Mouse (Mus musculus): ENCODE data around the gene Osbpl11. TPM values are rescaled to one million over a fixed set of nuclear protein-coding genes. Genes with fewer than 3 reads are reported as not detected.
"Not testable (repeated sequence)": the region's sequence is repeated elsewhere in the genome, so short reads cannot be mapped to it uniquely, and the experiment has no call there.

The Osbpl11 gene
- 11.7 and 15.3 TPM in 2 replicates for polyA plus RNA-seq (2015; fragmentation: Nextera tagmentation; extraction: Ambion mirVana)

GRCm38 (mm10) chr16:33184901-33185260, at the start of gene Osbpl11:
Osbpl11 (plus strand) TSS chr16:33185071.
- under 1% methylated on average over 27 of the region's 27 CpGs for WGBS
- H3K4me1 ChIP-seq (ENCODE audit: control insufficient read depth, insufficient read depth, low read depth, low read length): peaks cover 21% of the 10 kb centered on the region
- H3K9me3 ChIP-seq (ENCODE audit: control insufficient read depth, low read length): no peaks in the 10 kb centered on the region
- peak; percentile 95 for ATAC-seq
- H3K36me3 ChIP-seq (ENCODE audit: control insufficient read depth, insufficient read depth, low read length): no peaks in the 10 kb centered on the region
- H3K4me3 ChIP-seq (ENCODE audit: low read length): peak within 1 kb of the TSS; percentile 63
- H3K9ac ChIP-seq (ENCODE audit: low read depth, low read length): peak within 1 kb of the TSS; percentile 92
- peak within 1 kb of the TSS; percentile 94 for H3K27ac ChIP-seq (ENCODE audit: low read depth, low read length)
- H3K4me2 ChIP-seq (ENCODE audit: low read length): peak within 1 kb of the TSS; percentile 99
- H3K27me3 ChIP-seq (replicated peaks; ENCODE audit: control insufficient read depth, insufficient read depth, low read length): no peaks in the 10 kb centered on the region

- Histone ChIP-seq H3K4me3 (ENCODE audit: low read length) (no peak overlapping the region), H3K27ac (ENCODE audit: low read depth, low read length) (no peak overlapping the region), H3K4me2 (ENCODE audit: low read length) (no peak overlapping the region), H3K27me3 (replicated peaks; ENCODE audit: control insufficient read depth, insufficient read depth, low read length) (no peaks in the 10 kb centered on the region), H3K9ac (ENCODE audit: low read depth, low read length) (no peak overlapping the region), H3K4me1 (ENCODE audit: control insufficient read depth, insufficient read depth, low read depth, low read length) (no peaks in the 10 kb centered on the region), H3K9me3 (ENCODE audit: control insufficient read depth, low read length) (no peaks in the 10 kb centered on the region), H3K36me3 (ENCODE audit: control insufficient read depth, insufficient read depth, low read length) (no peaks in the 10 kb centered on the region)
- 62% methylated on average over 4 of the region's 4 CpGs for WGBS
- ATAC-seq: no peak
Measured at GRCm38 (mm10) chr16:33135167-33135566, 49.7 kb upstream of the Osbpl11 start.

GRCm38 (mm10) chr16:33139061-33139460, 45.8 kb upstream of the Osbpl11 start:
- H3K27ac ChIP-seq (ENCODE audit: low read depth, low read length); ATAC-seq; H3K4me2 ChIP-seq (ENCODE audit: low read length); H3K9me3 ChIP-seq (ENCODE audit: control insufficient read depth, low read length); H3K9ac ChIP-seq (ENCODE audit: low read depth, low read length); H3K4me1 ChIP-seq (ENCODE audit: control insufficient read depth, insufficient read depth, low read depth, low read length); H3K36me3 ChIP-seq (ENCODE audit: control insufficient read depth, insufficient read depth, low read length); H3K27me3 ChIP-seq (replicated peaks; ENCODE audit: control insufficient read depth, insufficient read depth, low read length); H3K4me3 ChIP-seq (ENCODE audit: low read length): not testable (repeated sequence)
- WGBS: 84% methylated on average over 6 of the region's 7 CpGs

- ATAC-seq: no peak
- Histone ChIP-seq H3K4me2 (ENCODE audit: low read length) (no peak overlapping the region), H3K27ac (ENCODE audit: low read depth, low read length) (no peak overlapping the region), H3K4me1 (ENCODE audit: control insufficient read depth, insufficient read depth, low read depth, low read length) (no peaks in the 10 kb centered on the region), H3K9ac (ENCODE audit: low read depth, low read length) (no peak overlapping the region), H3K36me3 (ENCODE audit: control insufficient read depth, insufficient read depth, low read length) (no peaks in the 10 kb centered on the region), H3K27me3 (replicated peaks; ENCODE audit: control insufficient read depth, insufficient read depth, low read length) (no peaks in the 10 kb centered on the region), H3K4me3 (ENCODE audit: low read length) (no peak overlapping the region), H3K9me3 (ENCODE audit: control insufficient read depth, low read length) (no peaks in the 10 kb centered on the region)
- 24% methylated on average over 3 of the region's 3 CpGs for WGBS
Measured at GRCm38 (mm10) chr16:33141758-33142280, 43.1 kb upstream of the Osbpl11 start.

GRCm38 (mm10) chr16:33143452-33143851, 41.4 kb upstream of the Osbpl11 start:
- 75% methylated on average over 2 of the region's 2 CpGs for WGBS
- Histone ChIP-seq H3K9me3 (ENCODE audit: control insufficient read depth, low read length) (no peaks in the 10 kb centered on the region), H3K4me1 (ENCODE audit: control insufficient read depth, insufficient read depth, low read depth, low read length) (no peaks in the 10 kb centered on the region), H3K9ac (ENCODE audit: low read depth, low read length) (no peak overlapping the region), H3K27me3 (replicated peaks; ENCODE audit: control insufficient read depth, insufficient read depth, low read length) (no peaks in the 10 kb centered on the region), H3K4me2 (ENCODE audit: low read length) (no peak overlapping the region), H3K27ac (ENCODE audit: low read depth, low read length) (no peak overlapping the region), H3K36me3 (ENCODE audit: control insufficient read depth, insufficient read depth, low read length) (no peaks in the 10 kb centered on the region), H3K4me3 (ENCODE audit: low read length) (no peak overlapping the region)
- ATAC-seq: no peak

- no peaks in the 10 kb centered on the region for H3K36me3 ChIP-seq (ENCODE audit: control insufficient read depth, insufficient read depth, low read length)
Measured at GRCm38 (mm10) chr16:33146185-33146584, 38.7 kb upstream of the Osbpl11 start.

GRCm38 (mm10) chr16:33148135-33148534, 36.7 kb upstream of the Osbpl11 start:
- 86% methylated on average over 4 of the region's 4 CpGs for WGBS
- Histone ChIP-seq H3K9ac (ENCODE audit: low read depth, low read length) (no peak overlapping the region), H3K9me3 (ENCODE audit: control insufficient read depth, low read length) (no peaks in the 10 kb centered on the region), H3K4me2 (ENCODE audit: low read length) (no peak overlapping the region), H3K4me1 (ENCODE audit: control insufficient read depth, insufficient read depth, low read depth, low read length) (no peaks in the 10 kb centered on the region), H3K4me3 (ENCODE audit: low read length) (no peak overlapping the region), H3K27me3 (replicated peaks; ENCODE audit: control insufficient read depth, insufficient read depth, low read length) (no peaks in the 10 kb centered on the region), H3K27ac (ENCODE audit: low read depth, low read length) (no peak overlapping the region), H3K36me3 (ENCODE audit: control insufficient read depth, insufficient read depth, low read length) (no peaks in the 10 kb centered on the region)
- no peak for ATAC-seq

More at GRCm38 (mm10) chr16:33146185-33146584, 38.7 kb upstream of the Osbpl11 start:
- WGBS: 95% methylated on average over 3 of the region's 3 CpGs
- H3K27me3 ChIP-seq (replicated peaks; ENCODE audit: control insufficient read depth, insufficient read depth, low read length): no peaks in the 10 kb centered on the region
- no peaks in the 10 kb centered on the region for H3K9me3 ChIP-seq (ENCODE audit: control insufficient read depth, low read length)
- H3K27ac ChIP-seq (ENCODE audit: low read depth, low read length): no peak overlapping the region
- H3K4me2 ChIP-seq (ENCODE audit: low read length): no peak overlapping the region
- ATAC-seq: no peak
- H3K4me1 ChIP-seq (ENCODE audit: control insufficient read depth, insufficient read depth, low read depth, low read length): no peaks in the 10 kb centered on the region
- no peak overlapping the region for H3K9ac ChIP-seq (ENCODE audit: low read depth, low read length)
- H3K4me3 ChIP-seq (ENCODE audit: low read length): no peak overlapping the region

- H3K27me3 ChIP-seq (replicated peaks; ENCODE audit: control insufficient read depth, insufficient read depth, low read length); H3K9ac ChIP-seq (ENCODE audit: low read depth, low read length); ATAC-seq; H3K4me1 ChIP-seq (ENCODE audit: control insufficient read depth, insufficient read depth, low read depth, low read length); H3K9me3 ChIP-seq (ENCODE audit: control insufficient read depth, low read length); H3K4me2 ChIP-seq (ENCODE audit: low read length); H3K36me3 ChIP-seq (ENCODE audit: control insufficient read depth, insufficient read depth, low read length); H3K4me3 ChIP-seq (ENCODE audit: low read length); H3K27ac ChIP-seq (ENCODE audit: low read depth, low read length): not testable (repeated sequence)
- 79% methylated on average over 9 of the region's 9 CpGs for WGBS
Measured at GRCm38 (mm10) chr16:33150875-33151274, 34.0 kb upstream of the Osbpl11 start.

GRCm38 (mm10) chr16:33151558-33151957, 33.3 kb upstream of the Osbpl11 start:
- Histone ChIP-seq H3K9me3 (ENCODE audit: control insufficient read depth, low read length) (no peaks in the 10 kb centered on the region), H3K4me2 (ENCODE audit: low read length) (no peak overlapping the region), H3K4me3 (ENCODE audit: low read length) (no peak overlapping the region), H3K27ac (ENCODE audit: low read depth, low read length) (no peak overlapping the region), H3K9ac (ENCODE audit: low read depth, low read length) (no peak overlapping the region), H3K27me3 (replicated peaks; ENCODE audit: control insufficient read depth, insufficient read depth, low read length) (no peaks in the 10 kb centered on the region), H3K36me3 (ENCODE audit: control insufficient read depth, insufficient read depth, low read length) (no peaks in the 10 kb centered on the region), H3K4me1 (ENCODE audit: control insufficient read depth, insufficient read depth, low read depth, low read length) (no peaks in the 10 kb centered on the region)
- no peak for ATAC-seq
- 76% methylated on average over 8 of the region's 8 CpGs for WGBS

GRCm38 (mm10) chr16:33154992-33155391, 29.9 kb upstream of the Osbpl11 start:
- Histone ChIP-seq H3K9ac (ENCODE audit: low read depth, low read length) (no peak overlapping the region), H3K27me3 (replicated peaks; ENCODE audit: control insufficient read depth, insufficient read depth, low read length) (no peaks in the 10 kb centered on the region), H3K4me1 (ENCODE audit: control insufficient read depth, insufficient read depth, low read depth, low read length) (no peaks in the 10 kb centered on the region), H3K27ac (ENCODE audit: low read depth, low read length) (no peak overlapping the region), H3K4me3 (ENCODE audit: low read length) (no peak overlapping the region), H3K9me3 (ENCODE audit: control insufficient read depth, low read length) (no peaks in the 10 kb centered on the region), H3K36me3 (ENCODE audit: control insufficient read depth, insufficient read depth, low read length) (no peaks in the 10 kb centered on the region), H3K4me2 (ENCODE audit: low read length) (no peak overlapping the region)
- 49% methylated on average over 4 of the region's 4 CpGs for WGBS
- ATAC-seq: no peak

All from hindbrain, embryonic 16.5 days (tissue).